Mouse (Mus musculus): ENCODE measurements at regions not wholly inside any gene's neighbourhood (a gene's known extent, or its start where the extent isn't known, plus 50 kb on each side); places are given as distances from the start of the nearest gene placed in this dataset.

- TF ChIP-seq CTCF (IDR thresholded peaks at IDR 0.05; ENCODE audit: low read depth, low read length) (no peak), GATA1 (IDR thresholded peaks at IDR 0.05; ENCODE audit: borderline replicate concordance, low read length) (no peak), TAL1 (conservative IDR thresholded peaks at IDR 0.05; ENCODE audit: low read depth, low read length) (no peak), POLR2AphosphoS5 (IDR thresholded peaks at IDR 0.05; ENCODE audit: insufficient replicate concordance, low read depth, low read length) (no peak), GATA2 (IDR thresholded peaks at IDR 0.05; ENCODE audit: borderline replicate concordance, low read depth, low read length) (no peak)
Observed at GRCm38 (mm10) chr1:73259525-73260098, 243.9 kb upstream of the Tnp1 start.
